Mouse (Mus musculus): ENCODE data around the gene Vps13d. TPM values are rescaled to one million over a fixed set of nuclear protein-coding genes. Genes with fewer than 3 reads are reported as not detected.

The Vps13d gene
- polyA plus RNA-seq, 1 experiment, result 7.3 TPM

GRCm38 (mm10) chr4:145151103-145151486, 43.7 kb downstream of the Vps13d start:
- Histone ChIP-seq H3K27me3 (ENCODE audit: control insufficient read depth, insufficient read depth, low read length) (no peaks in the 10 kb centered on the region), H3K4me1 (ENCODE audit: control insufficient read depth, insufficient read depth, low read length) (no peaks in the 10 kb centered on the region), H3K27ac (ENCODE audit: control insufficient read depth, insufficient read depth, low read depth, low read length) (no peak overlapping the region), H3K36me3 (ENCODE audit: control insufficient read depth, insufficient read depth, low read length) (0 out of 2 replicates have a peak, but pooled peaks cover 2% of the 10 kb centered on the region), H3K4me3 (ENCODE audit: control insufficient read depth, low read depth, low read length) (no peak overlapping the region)
- no peak for TF ChIP-seq CTCF (IDR thresholded peaks at IDR 0.05; ENCODE audit: control insufficient read depth, insufficient read depth, insufficient replicate concordance, low read depth, low read length)
- TF ChIP-seq POLR2A (IDR thresholded peaks at IDR 0.05; ENCODE audit: control insufficient read depth, low read depth, low read length), result no peak

- H3K36me3 ChIP-seq (ENCODE audit: control insufficient read depth, insufficient read depth, low read length), result 0 out of 2 replicates have a peak, but pooled peaks cover 2% of the 10 kb centered on the region
- H3K4me3 ChIP-seq (ENCODE audit: control insufficient read depth, low read depth, low read length), result no peak overlapping the region
- 0 out of 2 replicates have a peak, but pooled peaks cover 2% of the 10 kb centered on the region for H3K4me1 ChIP-seq (ENCODE audit: control insufficient read depth, insufficient read depth, low read length)
- TF ChIP-seq POLR2A (IDR thresholded peaks at IDR 0.05; ENCODE audit: control insufficient read depth, low read depth, low read length) (no peak), CTCF (IDR thresholded peaks at IDR 0.05; ENCODE audit: control insufficient read depth, insufficient read depth, insufficient replicate concordance, low read depth, low read length) (no peak)
- H3K27me3 ChIP-seq (ENCODE audit: control insufficient read depth, insufficient read depth, low read length), result no peaks in the 10 kb centered on the region
- no peak overlapping the region for H3K27ac ChIP-seq (ENCODE audit: control insufficient read depth, insufficient read depth, low read depth, low read length)
These were observed 44.3 kb downstream of the Vps13d start for GRCm38 (mm10) chr4:145150345-145151102.

DNA sequence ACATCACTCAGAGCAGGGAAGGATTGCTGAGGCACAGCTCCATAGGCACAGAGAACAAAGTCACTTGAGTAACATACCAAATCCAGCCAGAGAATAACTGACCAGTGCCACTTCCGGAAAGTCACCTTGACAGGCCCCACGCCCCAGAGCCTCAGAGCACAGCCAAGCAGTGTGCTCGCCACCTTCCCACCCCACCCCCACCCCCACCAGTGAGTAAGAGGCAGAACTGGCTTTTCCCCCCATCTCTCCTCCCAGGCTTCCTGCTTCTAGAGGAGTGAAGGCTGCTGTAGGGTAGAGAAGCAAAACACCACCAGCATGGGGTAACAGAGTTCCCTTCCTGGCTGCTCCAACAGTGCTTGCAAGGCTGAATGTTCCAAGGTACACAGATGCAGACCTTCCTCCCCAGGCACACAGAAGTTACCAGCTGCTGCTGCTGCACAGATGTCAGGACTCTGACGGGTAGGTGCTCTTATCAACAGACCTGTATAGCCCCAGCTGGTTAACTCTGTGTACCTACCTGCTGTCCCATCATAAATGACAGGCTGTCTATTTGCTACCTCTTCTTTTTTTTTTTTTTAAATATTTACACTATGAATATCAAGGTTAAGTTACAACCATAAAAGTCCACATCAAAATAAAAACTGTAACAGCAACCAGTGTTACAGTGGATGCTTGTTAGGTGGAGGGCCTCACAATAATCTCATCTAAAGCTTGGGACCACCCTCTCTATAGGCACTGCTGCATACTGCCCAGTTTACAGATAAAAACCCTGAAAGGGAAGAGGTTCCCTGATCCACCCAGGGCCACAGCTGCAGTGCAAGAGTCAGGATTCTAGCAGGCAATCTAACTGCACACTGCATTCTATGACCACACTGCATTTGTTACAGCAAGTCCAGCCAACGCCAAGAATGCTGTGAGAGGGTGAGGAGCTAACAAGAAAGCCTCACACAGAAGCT, 47.5 kb downstream of the Vps13d start:
- Histone ChIP-seq H3K4me3 (ENCODE audit: control insufficient read depth, low read depth, low read length) (no peak overlapping the region), H3K36me3 (ENCODE audit: control insufficient read depth, insufficient read depth, low read length) (no peaks in the 10 kb centered on the region; the same call in 1 of the 2 replicates), H3K4me1 (ENCODE audit: control insufficient read depth, insufficient read depth, low read length) (0 out of 2 replicates have a peak, but pooled peaks cover 2% of the 10 kb centered on the region), H3K27me3 (ENCODE audit: control insufficient read depth, insufficient read depth, low read length) (no peaks in the 10 kb centered on the region), H3K27ac (ENCODE audit: control insufficient read depth, insufficient read depth, low read depth, low read length) (no peak overlapping the region)
- TF ChIP-seq CTCF (IDR thresholded peaks at IDR 0.05; ENCODE audit: control insufficient read depth, insufficient read depth, insufficient replicate concordance, low read depth, low read length) (no peak), POLR2A (IDR thresholded peaks at IDR 0.05; ENCODE audit: control insufficient read depth, low read depth, low read length) (no peak)

DNA sequence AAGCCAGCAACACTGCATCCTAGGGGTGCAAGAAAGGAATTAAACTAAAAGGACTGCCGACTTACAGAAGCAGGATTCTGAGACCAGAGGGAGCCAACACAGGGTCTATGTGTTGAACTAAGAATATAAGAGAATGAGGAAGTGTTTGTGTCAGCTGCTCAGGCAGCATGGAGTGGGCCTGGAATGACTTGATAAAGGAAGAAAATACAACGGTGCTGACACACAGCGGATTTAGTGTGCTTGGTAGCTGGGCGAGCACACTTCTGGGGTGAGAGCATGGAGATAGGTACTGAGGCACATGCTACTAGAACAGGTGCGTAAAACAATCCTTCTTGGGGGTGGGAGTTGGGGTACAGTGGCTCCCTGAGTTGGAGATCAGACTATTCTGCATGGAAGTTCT, 51.3 kb downstream of the Vps13d start:
- TF ChIP-seq POLR2A (IDR thresholded peaks at IDR 0.05; ENCODE audit: control insufficient read depth, low read depth, low read length) (no peak), CTCF (IDR thresholded peaks at IDR 0.05; ENCODE audit: control insufficient read depth, insufficient read depth, insufficient replicate concordance, low read depth, low read length) (no peak)
- 0 out of 2 replicates have a peak, but pooled peaks cover 2% of the 10 kb centered on the region for H3K4me1 ChIP-seq (ENCODE audit: control insufficient read depth, insufficient read depth, low read length)
- no peak overlapping the region for H3K27ac ChIP-seq (ENCODE audit: control insufficient read depth, insufficient read depth, low read depth, low read length)
- no peaks in the 10 kb centered on the region; the same call in 1 of the 2 replicates for H3K36me3 ChIP-seq (ENCODE audit: control insufficient read depth, insufficient read depth, low read length)
- H3K27me3 ChIP-seq (ENCODE audit: control insufficient read depth, insufficient read depth, low read length), result no peaks in the 10 kb centered on the region
- H3K4me3 ChIP-seq (ENCODE audit: control insufficient read depth, low read depth, low read length), result no peak overlapping the region

- no peaks in the 10 kb centered on the region; the same call in none of the 2 replicates for H3K36me3 ChIP-seq (ENCODE audit: control insufficient read depth, insufficient read depth, low read length)
- no peak overlapping the region for H3K27ac ChIP-seq (ENCODE audit: control insufficient read depth, insufficient read depth, low read depth, low read length)
- TF ChIP-seq CTCF (IDR thresholded peaks at IDR 0.05; ENCODE audit: control insufficient read depth, insufficient read depth, insufficient replicate concordance, low read depth, low read length), result no peak
- TF ChIP-seq POLR2A (IDR thresholded peaks at IDR 0.05; ENCODE audit: control insufficient read depth, low read depth, low read length), result no peak
- H3K27me3 ChIP-seq (ENCODE audit: control insufficient read depth, insufficient read depth, low read length), result no peaks in the 10 kb centered on the region
- H3K4me3 ChIP-seq (ENCODE audit: control insufficient read depth, low read depth, low read length), result no peak overlapping the region
- no peaks in the 10 kb centered on the region for H3K4me1 ChIP-seq (ENCODE audit: control insufficient read depth, insufficient read depth, low read length)
These were observed 58.1 kb downstream of the Vps13d start for GRCm38 (mm10) chr4:145136705-145137104.

GRCm38 (mm10) chr4:145135473-145135872, 59.3 kb downstream of the Vps13d start:
- H3K27ac ChIP-seq (ENCODE audit: control insufficient read depth, insufficient read depth, low read depth, low read length), result no peak overlapping the region
- no peak overlapping the region for H3K4me3 ChIP-seq (ENCODE audit: control insufficient read depth, low read depth, low read length)
- no peaks in the 10 kb centered on the region; the same call in 1 of the 2 replicates for H3K36me3 ChIP-seq (ENCODE audit: control insufficient read depth, insufficient read depth, low read length)

GRCm38 (mm10) chr4:145130772-145131171, 64.0 kb downstream of the Vps13d start:
- TF ChIP-seq POLR2A (IDR thresholded peaks at IDR 0.05; ENCODE audit: control insufficient read depth, low read depth, low read length) (no peak), CTCF (IDR thresholded peaks at IDR 0.05; ENCODE audit: control insufficient read depth, insufficient read depth, insufficient replicate concordance, low read depth, low read length) (no peak)
- Histone ChIP-seq H3K27me3 (ENCODE audit: control insufficient read depth, insufficient read depth, low read length) (no peaks in the 10 kb centered on the region), H3K36me3 (ENCODE audit: control insufficient read depth, insufficient read depth, low read length) (peaks cover 2% of the 10 kb centered on the region), H3K27ac (ENCODE audit: control insufficient read depth, insufficient read depth, low read depth, low read length) (no peak overlapping the region), H3K4me1 (ENCODE audit: control insufficient read depth, insufficient read depth, low read length) (no peaks in the 10 kb centered on the region), H3K4me3 (ENCODE audit: control insufficient read depth, low read depth, low read length) (no peak overlapping the region)

More at GRCm38 (mm10) chr4:145135473-145135872, 59.3 kb downstream of the Vps13d start:
- TF ChIP-seq POLR2A (IDR thresholded peaks at IDR 0.05; ENCODE audit: control insufficient read depth, low read depth, low read length) (no peak), CTCF (IDR thresholded peaks at IDR 0.05; ENCODE audit: control insufficient read depth, insufficient read depth, insufficient replicate concordance, low read depth, low read length) (no peak)
- no peaks in the 10 kb centered on the region for H3K4me1 ChIP-seq (ENCODE audit: control insufficient read depth, insufficient read depth, low read length)
- H3K27me3 ChIP-seq (ENCODE audit: control insufficient read depth, insufficient read depth, low read length), result no peaks in the 10 kb centered on the region

Measured in testis, adult 2 months (tissue).